Mouse (Mus musculus) olfactory bulb, adult 2 months (tissue): ENCODE data around the gene Mrpl52.

Experiments
- CTCF ChIP-seq: fragments of 200-500 bp; IDR thresholded peaks from 2 replicates; pipeline ENCODE4 v1.5.1; 2012; ENCODE audit warnings: low read depth, mild to moderate bottlenecking, low read length, moderate library complexity; ENCODE audit not compliant: insufficient read depth
- POLR2A ChIP-seq: fragments of 200-500 bp; IDR thresholded peaks from 2 replicates; pipeline ENCODE4 v1.6.1; 2012; ENCODE audit warnings: mild to moderate bottlenecking, low read depth, low read length, moderate library complexity; ENCODE audit not compliant: insufficient read depth

GRCm38 (mm10) chr14:54387546-54387945 is 39.2 kb upstream of the Mrpl52 start:
- TF ChIP-seq POLR2A: no peak
- no peak for TF ChIP-seq CTCF
